Mouse (Mus musculus) heart, adult 11 months (tissue): Measurements from ENCODE around the gene 2810006K23Rik.
"Not testable (repeated sequence)": the region's sequence is repeated elsewhere in the genome, so short reads cannot be mapped to it uniquely, and the experiment has no call there.

Experiments used
- DNase-seq: peaks from one replicate; pipeline ENCODE4 v3.0.0; 2022

Gene 2810006K23Rik

GRCm38 (mm10) chr5:124327510-124328364 is at the start of gene 2810006K23Rik, which contains the start of gene Mphosph9:
Gene 2810006K23Rik, plus strand, starts transcription at chr5:124328089.
Gene Mphosph9, minus strand, starts transcription at chr5:124327972.
- peak; percentile 100 for DNase-seq

- DNase-seq: no peak
Observed at GRCm38 (mm10) chr5:124282854-124283253, 45.0 kb upstream of the 2810006K23Rik start.

- DNase-seq: no peak
Observed at GRCm38 (mm10) chr5:124284330-124284729, 43.6 kb upstream of the 2810006K23Rik start.

GRCm38 (mm10) chr5:124287616-124288247 is 40.2 kb upstream of the 2810006K23Rik start:
- DNase-seq: no peak

GRCm38 (mm10) chr5:124290216-124290615 is 37.7 kb upstream of the 2810006K23Rik start:
- no peak for DNase-seq

- no peak for DNase-seq
Observed at GRCm38 (mm10) chr5:124293967-124294366, 33.9 kb upstream of the 2810006K23Rik start.

- no peak for DNase-seq
Observed at GRCm38 (mm10) chr5:124296475-124296874, 31.4 kb upstream of the 2810006K23Rik start.

- DNase-seq: not testable (repeated sequence)
Observed at GRCm38 (mm10) chr5:124299307-124299706, 28.6 kb upstream of the 2810006K23Rik start.

GRCm38 (mm10) chr5:124300132-124300531 is 27.8 kb upstream of the 2810006K23Rik start:
- no peak for DNase-seq

GRCm38 (mm10) chr5:124302853-124303252 is 25.0 kb upstream of the 2810006K23Rik start:
- DNase-seq: not testable (repeated sequence)

- no peak for DNase-seq
Observed at GRCm38 (mm10) chr5:124309155-124309554, 18.7 kb upstream of the 2810006K23Rik start.

- DNase-seq: no peak
Observed at GRCm38 (mm10) chr5:124310091-124310490, 17.8 kb upstream of the 2810006K23Rik start.

GRCm38 (mm10) chr5:124315498-124315897 is 12.4 kb upstream of the 2810006K23Rik start:
- no peak for DNase-seq

- no peak for DNase-seq
Observed at GRCm38 (mm10) chr5:124315941-124316340, 11.9 kb upstream of the 2810006K23Rik start.

GRCm38 (mm10) chr5:124317648-124318047 is 10.2 kb upstream of the 2810006K23Rik start:
- no peak for DNase-seq

- peak; percentile 92 for DNase-seq
Observed at GRCm38 (mm10) chr5:124326829-124327228, 1.1 kb upstream of the 2810006K23Rik start.

- DNase-seq: no peak
Observed at GRCm38 (mm10) chr5:124330086-124330485, 2.2 kb downstream of the 2810006K23Rik start.

- DNase-seq: peak; percentile 98
Observed at GRCm38 (mm10) chr5:124334392-124334791, 6.5 kb downstream of the 2810006K23Rik start.

- DNase-seq: no peak
Observed at GRCm38 (mm10) chr5:124337103-124337502, 9.2 kb downstream of the 2810006K23Rik start.

- DNase-seq: peak; percentile 88
Observed at GRCm38 (mm10) chr5:124337909-124338308, 10.0 kb downstream of the 2810006K23Rik start.

- DNase-seq: peak; percentile 88
Observed at GRCm38 (mm10) chr5:124338791-124339190, 10.9 kb downstream of the 2810006K23Rik start.

GRCm38 (mm10) chr5:124341753-124342339 is 14.0 kb downstream of the 2810006K23Rik start:
- peak; percentile 90 for DNase-seq

- DNase-seq: no peak
Observed at GRCm38 (mm10) chr5:124342897-124343296, 15.0 kb downstream of the 2810006K23Rik start.
